Mouse (Mus musculus) hindbrain, embryonic 13.5 days (tissue): ENCODE measurements around the gene Chn1. TPM values are rescaled to one million over a fixed set of nuclear protein-coding genes. Genes with fewer than 3 reads are reported as not detected.

Experiments used
- ATAC-seq: fragments of 200-750 bp; cut with Nextera tagmentation; 2 replicates; pipeline ENCODE4 v1.8.0; 2017; ENCODE audit warnings: moderate TSS enrichment; ENCODE audit not compliant: low FRiP score
- H3K27ac ChIP-seq: fragments of 300-500 bp; sonication (generic); 2 replicates; pipeline ENCODE4 v1.5.1; 2015; ENCODE audit warnings: inconsistent platforms, mild to moderate bottlenecking, moderate library complexity
- H3K27me3 ChIP-seq: fragments of 300-500 bp; sonication (generic); 2 replicates; pipeline ENCODE4 v1.6.1; 2015; ENCODE audit warnings: mild to moderate bottlenecking, inconsistent platforms
- H3K36me3 ChIP-seq: fragments of 300-500 bp; sonication (generic); 2 replicates; pipeline ENCODE4 v1.6.1; 2015; ENCODE audit warnings: mild to moderate bottlenecking, inconsistent platforms
- H3K4me1 ChIP-seq: fragments of 300-500 bp; sonication (generic); replicated peaks from 2 replicates; pipeline ENCODE4 v1.6.1; 2015; ENCODE audit warnings: inconsistent platforms
- H3K4me2 ChIP-seq: fragments of 300-500 bp; sonication (generic); 2 replicates; pipeline ENCODE4 v1.6.1; 2015; ENCODE audit warnings: inconsistent platforms, mild to moderate bottlenecking, moderate library complexity
- H3K4me3 ChIP-seq: fragments of 300-500 bp; sonication (generic); 2 replicates; pipeline ENCODE4 v1.5.1; 2015; ENCODE audit warnings: mild to moderate bottlenecking, inconsistent platforms
- H3K9ac ChIP-seq: fragments of 300-500 bp; sonication (generic); 2 replicates; pipeline ENCODE4 v1.6.1; 2015; ENCODE audit warnings: mild to moderate bottlenecking, inconsistent platforms
- H3K9me3 ChIP-seq: fragments of 300-500 bp; sonication (generic); 2 replicates; pipeline ENCODE4 v1.6.1; 2016; ENCODE audit warnings: inconsistent platforms
- WGBS: fragments of 180-500 bp; shearing (Covaris S2); methylation state at CpG from one replicate; pipeline ENCODE4 v1.1.7; 2015; 5-methylcytosine and 5-hydroxymethylcytosine counted together
- polyA plus RNA-seq: library from polyadenylated mRNA; unstranded; fragments of >200 nt; fragmentation: Nextera tagmentation; extraction: Ambion mirVana; gene quantifications from 2 replicates; pipeline ENCODE4 v1.2.1, GENCODE M21; 2015

Gene Chn1
- polyA plus RNA-seq, 1 experiment from 2014 or later: 110 TPM

GRCm38 (mm10) chr2:73612941-73613340 is 162.2 kb downstream of the Chn1 start:
- H3K36me3 ChIP-seq: peaks cover 64% of the 10 kb centered on the region
- no peaks in the 10 kb centered on the region for H3K27me3 ChIP-seq
- H3K27ac ChIP-seq: no peak overlapping the region
- no peak overlapping the region for H3K4me3 ChIP-seq
- H3K9me3 ChIP-seq: no peaks in the 10 kb centered on the region
- H3K4me1 ChIP-seq: no peaks in the 10 kb centered on the region
- no peak overlapping the region for H3K4me2 ChIP-seq
- no peak for ATAC-seq
- WGBS: 95% methylated on average over 7 of the region's 7 CpGs
- H3K9ac ChIP-seq: no peak overlapping the region

DNA sequence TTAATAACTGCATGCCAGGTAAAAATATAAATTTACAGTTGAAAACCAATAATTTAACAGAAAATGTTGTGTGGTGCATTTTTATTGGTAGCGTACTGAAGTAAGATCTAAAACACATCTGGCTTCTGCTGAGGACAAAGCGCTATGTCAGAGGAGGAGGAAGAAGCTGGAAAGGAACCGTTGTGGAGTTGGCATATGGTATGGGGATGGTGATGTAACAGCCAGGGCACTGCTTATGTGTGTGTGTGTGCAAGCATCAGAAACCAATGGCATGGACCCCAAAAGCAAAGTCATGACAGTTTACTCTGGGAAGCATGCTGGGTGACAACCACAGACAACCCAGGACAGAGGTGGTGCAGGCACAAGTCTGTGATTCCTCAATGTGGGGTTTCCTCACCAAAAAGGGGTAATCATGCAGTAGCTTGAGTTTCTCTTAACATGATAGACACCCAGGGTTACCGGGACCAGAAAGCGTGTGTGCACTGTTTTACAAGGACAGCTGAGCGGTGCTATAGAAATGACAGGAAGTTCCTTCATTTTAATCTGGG is 162.7 kb downstream of the Chn1 start:
- Histone ChIP-seq H3K9ac (no peak overlapping the region), H3K4me3 (no peak overlapping the region), H3K36me3 (peaks cover 64% of the 10 kb centered on the region), H3K4me1 (no peaks in the 10 kb centered on the region), H3K9me3 (no peaks in the 10 kb centered on the region), H3K27me3 (no peaks in the 10 kb centered on the region), H3K4me2 (no peak overlapping the region), H3K27ac (no peak overlapping the region)
- ATAC-seq: no peak
- 97% methylated on average over 6 of the region's 6 CpGs for WGBS

GRCm38 (mm10) chr2:73611798-73612197 is 163.3 kb downstream of the Chn1 start:
- Histone ChIP-seq H3K27me3 (no peaks in the 10 kb centered on the region), H3K9me3 (no peaks in the 10 kb centered on the region), H3K4me2 (no peak overlapping the region), H3K9ac (no peak overlapping the region), H3K27ac (no peak overlapping the region), H3K4me1 (no peaks in the 10 kb centered on the region), H3K4me3 (no peak overlapping the region), H3K36me3 (peaks cover 61% of the 10 kb centered on the region)
- no peak for ATAC-seq
- 89% methylated on average over 6 of the region's 6 CpGs for WGBS

GRCm38 (mm10) chr2:73609724-73610210 is 165.4 kb downstream of the Chn1 start:
- H3K4me1 ChIP-seq: peaks cover 6% of the 10 kb centered on the region
- H3K4me3 ChIP-seq: no peak overlapping the region
- WGBS: 98% methylated on average over 3 of the region's 3 CpGs
- H3K4me2 ChIP-seq: no peak overlapping the region
- H3K36me3 ChIP-seq: peaks cover 46% of the 10 kb centered on the region
- no peak overlapping the region for H3K9ac ChIP-seq
- ATAC-seq: no peak
- no peaks in the 10 kb centered on the region for H3K9me3 ChIP-seq
- H3K27ac ChIP-seq: no peak overlapping the region
- H3K27me3 ChIP-seq: no peaks in the 10 kb centered on the region

GRCm38 (mm10) chr2:73609067-73609723 is 166.0 kb downstream of the Chn1 start:
- Histone ChIP-seq H3K27ac (no peak overlapping the region), H3K4me3 (no peak overlapping the region), H3K4me2 (no peak overlapping the region), H3K27me3 (no peaks in the 10 kb centered on the region), H3K36me3 (peaks cover 40% of the 10 kb centered on the region), H3K4me1 (peaks cover 10% of the 10 kb centered on the region), H3K9ac (no peak overlapping the region), H3K9me3 (no peaks in the 10 kb centered on the region)
- 88% methylated on average over 5 of the region's 5 CpGs for WGBS
- no peak for ATAC-seq

DNA sequence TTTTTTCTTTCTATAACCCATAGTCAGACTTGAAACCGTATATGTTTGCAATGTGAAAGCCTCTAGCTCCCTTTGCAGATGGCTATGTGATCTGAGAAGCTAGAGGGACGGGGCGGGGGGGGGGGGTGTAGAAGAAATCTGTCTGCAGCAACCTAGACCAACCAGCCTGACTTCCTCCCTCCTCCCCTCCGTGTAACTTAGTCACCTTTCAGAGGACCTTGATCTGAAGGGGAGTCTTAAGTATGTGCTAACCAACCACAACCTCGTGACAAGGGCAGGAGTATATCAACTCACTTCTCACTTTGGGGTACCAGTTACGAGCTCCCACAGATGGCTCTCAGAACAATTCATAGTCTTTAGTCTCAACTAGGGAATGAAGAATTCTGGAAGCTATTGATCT is 166.8 kb downstream of the Chn1 start:
- H3K4me3 ChIP-seq: no peak overlapping the region
- no peak overlapping the region for H3K9ac ChIP-seq
- H3K36me3 ChIP-seq: peaks cover 35% of the 10 kb centered on the region
- H3K4me1 ChIP-seq: peaks cover 10% of the 10 kb centered on the region
- 82% methylated on average over 6 of the region's 6 CpGs for WGBS
- no peak overlapping the region for H3K27ac ChIP-seq
- H3K9me3 ChIP-seq: no peaks in the 10 kb centered on the region
- H3K4me2 ChIP-seq: no peak overlapping the region
- no peak for ATAC-seq
- no peaks in the 10 kb centered on the region for H3K27me3 ChIP-seq

GRCm38 (mm10) chr2:73607609-73608008 is 167.5 kb downstream of the Chn1 start:
- Histone ChIP-seq H3K9ac (no peak overlapping the region), H3K36me3 (peaks cover 27% of the 10 kb centered on the region), H3K9me3 (no peaks in the 10 kb centered on the region), H3K4me1 (peaks cover 10% of the 10 kb centered on the region), H3K27me3 (no peaks in the 10 kb centered on the region), H3K27ac (0 out of 2 replicates have a peak overlapping the region, but pooled peaks have one; percentile 30), H3K4me3 (no peak overlapping the region), H3K4me2 (no peak overlapping the region)
- 52% methylated on average over 4 of the region's 4 CpGs for WGBS
- no peak for ATAC-seq

- no peak overlapping the region for H3K4me2 ChIP-seq
Measured at GRCm38 (mm10) chr2:73607146-73607545, 168.0 kb downstream of the Chn1 start.

DNA sequence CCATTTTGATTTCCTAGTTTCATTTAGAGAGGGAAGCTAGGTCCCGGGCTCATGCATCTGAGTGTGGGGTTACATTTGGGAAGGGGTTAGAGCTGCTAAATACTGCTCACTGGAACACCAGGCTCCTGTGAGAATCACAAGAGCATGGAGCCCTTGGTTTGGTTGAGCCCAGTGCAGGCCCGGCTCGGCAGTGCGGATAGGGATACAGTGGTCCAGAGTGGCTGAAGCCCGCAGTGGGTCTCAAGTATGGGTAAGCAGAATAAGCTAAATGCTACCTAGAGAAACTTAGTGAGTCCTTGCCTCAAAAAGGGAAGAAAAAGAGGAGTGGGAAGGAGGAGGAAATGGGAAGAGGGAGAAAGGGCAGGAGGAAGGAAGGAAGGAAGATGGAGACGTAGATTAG is 168.5 kb downstream of the Chn1 start:
- H3K9ac ChIP-seq: no peak overlapping the region
- H3K27ac ChIP-seq: no peak overlapping the region
- H3K4me2 ChIP-seq: no peak overlapping the region
- H3K36me3 ChIP-seq: peaks cover 19% of the 10 kb centered on the region
- ATAC-seq: no peak
- no peaks in the 10 kb centered on the region for H3K27me3 ChIP-seq
- 94% methylated on average over 6 of the region's 6 CpGs for WGBS
- H3K4me3 ChIP-seq: no peak overlapping the region
- peaks cover 10% of the 10 kb centered on the region for H3K4me1 ChIP-seq
- no peaks in the 10 kb centered on the region for H3K9me3 ChIP-seq

More at GRCm38 (mm10) chr2:73607146-73607545, 168.0 kb downstream of the Chn1 start:
- H3K27me3 ChIP-seq: no peaks in the 10 kb centered on the region
- H3K9ac ChIP-seq: no peak overlapping the region
- no peaks in the 10 kb centered on the region for H3K9me3 ChIP-seq
- H3K27ac ChIP-seq: no peak overlapping the region
- H3K36me3 ChIP-seq: peaks cover 23% of the 10 kb centered on the region
- H3K4me3 ChIP-seq: no peak overlapping the region
- no peak for ATAC-seq
- 74% methylated on average over 2 of the region's 2 CpGs for WGBS
- peaks cover 10% of the 10 kb centered on the region for H3K4me1 ChIP-seq

DNA sequence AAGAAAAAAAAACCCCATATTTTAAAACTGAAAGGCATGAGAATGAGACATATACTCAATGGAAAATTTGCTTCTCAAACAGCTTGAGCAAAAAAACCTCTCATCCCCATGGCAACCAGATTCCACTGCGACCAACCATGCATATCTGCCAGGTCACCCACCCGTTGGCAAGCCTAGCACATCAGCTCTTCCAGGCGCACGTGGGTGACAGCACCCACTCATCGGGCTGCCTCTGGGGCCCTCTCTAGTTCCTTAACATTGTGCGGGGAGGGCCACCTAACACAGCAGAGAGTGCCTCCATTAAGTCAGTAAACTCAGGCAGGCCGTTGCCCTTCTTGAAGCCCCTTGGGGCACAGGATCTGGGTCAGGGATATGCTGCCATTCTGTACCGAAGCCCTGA is 170.1 kb downstream of the Chn1 start:
- no peak overlapping the region for H3K4me2 ChIP-seq
- no peak overlapping the region for H3K4me3 ChIP-seq
- 52% methylated on average over 8 of the region's 8 CpGs for WGBS
- no peaks in the 10 kb centered on the region for H3K9me3 ChIP-seq
- peak; percentile 63 for ATAC-seq
- H3K4me1 ChIP-seq: peaks cover 10% of the 10 kb centered on the region
- H3K36me3 ChIP-seq: peaks cover 5% of the 10 kb centered on the region
- no peaks in the 10 kb centered on the region for H3K27me3 ChIP-seq
- no peak overlapping the region for H3K27ac ChIP-seq
- H3K9ac ChIP-seq: no peak overlapping the region

DNA sequence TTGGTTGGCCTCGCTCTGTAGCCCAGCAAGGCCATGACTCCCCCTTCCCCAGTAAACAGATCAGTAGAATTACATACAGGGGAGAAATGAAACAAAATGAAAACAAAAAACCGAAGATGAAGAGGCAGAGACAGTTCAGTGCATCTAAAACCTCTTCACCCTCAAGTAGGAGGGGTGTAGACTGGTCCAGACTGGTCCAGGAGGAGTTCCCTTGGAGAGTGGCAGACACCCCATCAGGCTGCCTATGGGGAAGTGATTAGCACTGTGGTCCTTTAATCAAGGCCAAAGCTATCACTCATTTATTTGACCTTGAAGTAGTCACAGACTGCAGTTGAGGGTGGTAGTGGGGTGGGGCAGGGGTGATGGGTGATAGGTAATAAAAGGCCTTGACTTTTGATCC is 170.6 kb downstream of the Chn1 start:
- Histone ChIP-seq H3K9me3 (no peaks in the 10 kb centered on the region), H3K4me3 (no peak overlapping the region), H3K9ac (no peak overlapping the region), H3K36me3 (no peaks in the 10 kb centered on the region), H3K27ac (no peak overlapping the region; the same call in 1 of the 2 replicates), H3K4me1 (peaks cover 10% of the 10 kb centered on the region), H3K4me2 (no peak overlapping the region), H3K27me3 (no peaks in the 10 kb centered on the region)
- no peak for ATAC-seq
- 91% methylated on average over 2 of the region's 2 CpGs for WGBS

- H3K4me1 ChIP-seq: peaks cover 13% of the 10 kb centered on the region
- no peaks in the 10 kb centered on the region for H3K9me3 ChIP-seq
- no peak overlapping the region for H3K9ac ChIP-seq
- no peaks in the 10 kb centered on the region for H3K27me3 ChIP-seq
- no peak overlapping the region for H3K27ac ChIP-seq
- WGBS: 59% methylated on average over 2 of the region's 2 CpGs
- no peaks in the 10 kb centered on the region for H3K36me3 ChIP-seq
- H3K4me2 ChIP-seq: no peak overlapping the region
- ATAC-seq: no peak
- H3K4me3 ChIP-seq: no peak overlapping the region
Measured at GRCm38 (mm10) chr2:73600650-73601049, 174.5 kb downstream of the Chn1 start.

DNA sequence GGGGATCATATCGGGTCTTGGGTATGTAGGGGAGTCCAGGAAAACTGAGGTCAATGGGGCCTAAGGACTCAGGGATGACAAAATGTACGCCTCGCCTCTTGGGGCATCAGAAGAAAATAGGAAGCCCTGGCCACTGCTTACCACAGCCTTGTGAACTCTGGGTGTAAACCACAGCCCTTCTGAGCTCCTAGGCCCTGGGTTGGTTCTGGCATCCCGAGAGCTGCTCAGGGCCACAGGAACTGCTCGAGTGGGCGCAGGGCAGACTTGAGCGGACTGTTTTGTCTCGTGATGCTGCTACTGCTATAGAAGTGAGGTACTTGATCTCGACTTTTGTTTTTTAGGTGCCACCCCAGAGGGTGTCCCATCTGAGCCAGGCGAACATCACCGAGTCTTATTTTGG is 177.4 kb downstream of the Chn1 start:
- Histone ChIP-seq H3K9me3 (no peaks in the 10 kb centered on the region), H3K4me3 (no peak overlapping the region), H3K9ac (no peak overlapping the region), H3K36me3 (no peaks in the 10 kb centered on the region), H3K4me2 (no peak overlapping the region), H3K27ac (no peak overlapping the region), H3K27me3 (no peaks in the 10 kb centered on the region), H3K4me1 (peaks cover 3% of the 10 kb centered on the region; the same call in 1 of the 2 replicates)
- WGBS: 95% methylated on average over 11 of the region's 11 CpGs
- no peak for ATAC-seq
